Mouse (Mus musculus): ENCODE measurements around the gene Gm42372. TPM values are rescaled to one million over a fixed set of nuclear protein-coding genes. Genes with fewer than 3 reads are reported as not detected.

The Gm42372 gene
- polyA plus RNA-seq, 1 experiment = 1.1 TPM

GRCm38 (mm10) chr7:16944061-16944807 is 38.7 kb upstream of the Gm42372 start, which contains the start of gene Pnmal2:
TSS of gene Pnmal2 (plus strand) at chr7:16944682.
- Histone ChIP-seq H3K4me3 (ENCODE audit: low read depth, low read length) (peak within 1 kb of the TSS; percentile 72), H3K9me3 (replicated peaks; ENCODE audit: control insufficient read depth, insufficient read depth, low read length, poor library complexity, severe bottlenecking) (no peaks in the 10 kb centered on the region), H3K4me1 (ENCODE audit: control insufficient read depth, insufficient read depth, low read length) (peaks cover 2% of the 10 kb centered on the region), H3K27me3 (ENCODE audit: control insufficient read depth, insufficient read depth, low read length, poor library complexity, severe bottlenecking) (no peaks in the 10 kb centered on the region), H3K9ac (ENCODE audit: low read depth, poor library complexity, severe bottlenecking) (peak within 1 kb of the TSS; percentile 46), H3K36me3 (ENCODE audit: control insufficient read depth, insufficient read depth, low read length, poor library complexity, severe bottlenecking) (no peaks in the 10 kb centered on the region), H3K27ac (ENCODE audit: insufficient read depth, low read length) (no peak within 1 kb of the TSS)
- 0 out of 2 replicates have a peak, but pooled peaks have one; percentile 33 for TF ChIP-seq EP300 (IDR thresholded peaks at IDR 0.05; ENCODE audit: insufficient read depth, low read depth, low read length)
- no peak for TF ChIP-seq CTCF (IDR thresholded peaks at IDR 0.05; ENCODE audit: low read depth, low read length)
- peak; percentile 11 for TF ChIP-seq POLR2A (IDR thresholded peaks at IDR 0.05; ENCODE audit: insufficient read depth, low read length)

- Histone ChIP-seq H3K36me3 (ENCODE audit: control insufficient read depth, insufficient read depth, low read length, poor library complexity, severe bottlenecking) (no peaks in the 10 kb centered on the region), H3K4me1 (ENCODE audit: control insufficient read depth, insufficient read depth, low read length) (peaks cover 2% of the 10 kb centered on the region), H3K4me3 (ENCODE audit: low read depth, low read length) (peak overlapping the region; percentile 72), H3K27ac (ENCODE audit: insufficient read depth, low read length) (no peak overlapping the region), H3K27me3 (ENCODE audit: control insufficient read depth, insufficient read depth, low read length, poor library complexity, severe bottlenecking) (no peaks in the 10 kb centered on the region), H3K9ac (ENCODE audit: low read depth, poor library complexity, severe bottlenecking) (peak overlapping the region; percentile 46), H3K9me3 (replicated peaks; ENCODE audit: control insufficient read depth, insufficient read depth, low read length, poor library complexity, severe bottlenecking) (no peaks in the 10 kb centered on the region)
- TF ChIP-seq POLR2A (IDR thresholded peaks at IDR 0.05; ENCODE audit: insufficient read depth, low read length) (no peak), EP300 (IDR thresholded peaks at IDR 0.05; ENCODE audit: insufficient read depth, low read depth, low read length) (no peak), CTCF (IDR thresholded peaks at IDR 0.05; ENCODE audit: low read depth, low read length) (no peak)
Measured at GRCm38 (mm10) chr7:16944808-16945315, 38.0 kb upstream of the Gm42372 start.

- Histone ChIP-seq H3K27me3 (ENCODE audit: control insufficient read depth, insufficient read depth, low read length, poor library complexity, severe bottlenecking) (no peaks in the 10 kb centered on the region), H3K9ac (ENCODE audit: low read depth, poor library complexity, severe bottlenecking) (peak overlapping the region; percentile 46), H3K9me3 (replicated peaks; ENCODE audit: control insufficient read depth, insufficient read depth, low read length, poor library complexity, severe bottlenecking) (no peaks in the 10 kb centered on the region), H3K4me1 (ENCODE audit: control insufficient read depth, insufficient read depth, low read length) (peaks cover 2% of the 10 kb centered on the region), H3K4me3 (ENCODE audit: low read depth, low read length) (peak overlapping the region; percentile 72), H3K27ac (ENCODE audit: insufficient read depth, low read length) (no peak overlapping the region), H3K36me3 (ENCODE audit: control insufficient read depth, insufficient read depth, low read length, poor library complexity, severe bottlenecking) (no peaks in the 10 kb centered on the region)
- TF ChIP-seq POLR2A (IDR thresholded peaks at IDR 0.05; ENCODE audit: insufficient read depth, low read length) (no peak), EP300 (IDR thresholded peaks at IDR 0.05; ENCODE audit: insufficient read depth, low read depth, low read length) (no peak), CTCF (IDR thresholded peaks at IDR 0.05; ENCODE audit: low read depth, low read length) (no peak)
Measured at GRCm38 (mm10) chr7:16945419-16945818, 37.5 kb upstream of the Gm42372 start.

- Histone ChIP-seq H3K27ac (ENCODE audit: insufficient read depth, low read length) (no peak overlapping the region), H3K4me3 (ENCODE audit: low read depth, low read length) (peak overlapping the region; percentile 29), H3K9ac (ENCODE audit: low read depth, poor library complexity, severe bottlenecking) (0 out of 2 replicates have a peak overlapping the region, but pooled peaks have one; percentile 11), H3K9me3 (replicated peaks; ENCODE audit: control insufficient read depth, insufficient read depth, low read length, poor library complexity, severe bottlenecking) (no peaks in the 10 kb centered on the region), H3K27me3 (ENCODE audit: control insufficient read depth, insufficient read depth, low read length, poor library complexity, severe bottlenecking) (no peaks in the 10 kb centered on the region), H3K36me3 (ENCODE audit: control insufficient read depth, insufficient read depth, low read length, poor library complexity, severe bottlenecking) (no peaks in the 10 kb centered on the region), H3K4me1 (ENCODE audit: control insufficient read depth, insufficient read depth, low read length) (peaks cover 2% of the 10 kb centered on the region)
- TF ChIP-seq CTCF (IDR thresholded peaks at IDR 0.05; ENCODE audit: low read depth, low read length) (no peak), POLR2A (IDR thresholded peaks at IDR 0.05; ENCODE audit: insufficient read depth, low read length) (no peak), EP300 (IDR thresholded peaks at IDR 0.05; ENCODE audit: insufficient read depth, low read depth, low read length) (no peak)
Measured at GRCm38 (mm10) chr7:16946441-16947348, 36.2 kb upstream of the Gm42372 start.

GRCm38 (mm10) chr7:16947349-16947895 is 35.5 kb upstream of the Gm42372 start:
- H3K9me3 ChIP-seq (replicated peaks; ENCODE audit: control insufficient read depth, insufficient read depth, low read length, poor library complexity, severe bottlenecking) = no peaks in the 10 kb centered on the region
- H3K4me3 ChIP-seq (ENCODE audit: low read depth, low read length) = peak overlapping the region; percentile 29; the same call in 1 of the 2 replicates
- peaks cover 2% of the 10 kb centered on the region for H3K4me1 ChIP-seq (ENCODE audit: control insufficient read depth, insufficient read depth, low read length)
- no peak for TF ChIP-seq CTCF (IDR thresholded peaks at IDR 0.05; ENCODE audit: low read depth, low read length)
- H3K36me3 ChIP-seq (ENCODE audit: control insufficient read depth, insufficient read depth, low read length, poor library complexity, severe bottlenecking) = no peaks in the 10 kb centered on the region
- H3K27me3 ChIP-seq (ENCODE audit: control insufficient read depth, insufficient read depth, low read length, poor library complexity, severe bottlenecking) = no peaks in the 10 kb centered on the region
- no peak overlapping the region for H3K27ac ChIP-seq (ENCODE audit: insufficient read depth, low read length)
- no peak overlapping the region for H3K9ac ChIP-seq (ENCODE audit: low read depth, poor library complexity, severe bottlenecking)
